Mouse (Mus musculus): ENCODE measurements at regions not wholly inside any gene's neighbourhood (a gene's known extent, or its start where the extent isn't known, plus 50 kb on each side); places are given as distances from the start of the nearest gene placed in this dataset.

GRCm38 (mm10) chr10:98785411-98785810 is 128.8 kb upstream of the Atp2b1 start:
- no peak for TF ChIP-seq EP300 (IDR thresholded peaks at IDR 0.05; ENCODE audit: low read depth)
- TF ChIP-seq CTCF (IDR thresholded peaks at IDR 0.05; ENCODE audit: low read depth): no peak

All from heart, postnatal 0 days (tissue).